Mouse (Mus musculus): ENCODE data around the gene Btbd18. TPM values are rescaled to one million over a fixed set of nuclear protein-coding genes. Genes with fewer than 3 reads are reported as not detected.
A peak's percentile ranks its signal among the peaks of the same experiment; 100 is the strongest.

Gene Btbd18
- total RNA-seq, 2 experiments from 2014 or later = not detected

DNA sequence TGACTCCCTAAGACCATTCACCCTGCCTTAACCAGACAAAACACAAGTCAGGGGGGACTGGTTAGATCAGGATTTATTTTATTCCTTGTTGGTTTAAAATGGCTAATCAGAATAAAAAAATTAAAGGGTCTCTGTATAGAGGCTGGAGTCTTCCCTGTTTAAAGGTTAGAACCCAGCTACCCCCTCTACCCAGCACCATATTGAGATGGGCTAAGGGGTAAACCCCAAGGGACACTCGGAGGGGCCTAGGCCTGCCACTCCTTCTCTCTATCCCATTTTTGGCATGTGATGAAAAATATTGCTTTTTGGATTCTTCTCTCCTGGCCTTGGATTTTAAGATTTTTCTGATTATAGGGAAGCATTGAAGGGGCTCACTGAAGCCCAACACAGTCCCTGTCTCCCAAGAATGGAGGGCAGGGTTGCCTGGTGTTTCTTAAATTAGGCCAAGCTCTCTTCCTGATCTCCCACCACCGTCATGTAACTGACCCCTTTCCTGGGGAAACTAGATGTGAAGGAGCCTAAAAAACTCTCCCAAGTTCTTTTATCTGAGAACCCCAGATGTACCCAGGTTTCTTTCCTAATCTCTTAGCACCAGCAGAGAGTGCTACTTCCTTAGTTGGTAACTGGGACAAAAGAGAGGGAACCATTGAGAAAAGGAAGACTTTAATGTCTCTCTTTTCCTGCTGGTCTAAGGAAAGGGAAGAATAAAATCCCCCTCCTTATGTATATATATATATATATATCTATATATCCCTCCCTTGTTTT is 29.4 kb downstream of the Btbd18 start:
- no peak for ATAC-seq (replicated peaks; ENCODE audit: low FRiP score, poor library complexity, severe bottlenecking)

DNA sequence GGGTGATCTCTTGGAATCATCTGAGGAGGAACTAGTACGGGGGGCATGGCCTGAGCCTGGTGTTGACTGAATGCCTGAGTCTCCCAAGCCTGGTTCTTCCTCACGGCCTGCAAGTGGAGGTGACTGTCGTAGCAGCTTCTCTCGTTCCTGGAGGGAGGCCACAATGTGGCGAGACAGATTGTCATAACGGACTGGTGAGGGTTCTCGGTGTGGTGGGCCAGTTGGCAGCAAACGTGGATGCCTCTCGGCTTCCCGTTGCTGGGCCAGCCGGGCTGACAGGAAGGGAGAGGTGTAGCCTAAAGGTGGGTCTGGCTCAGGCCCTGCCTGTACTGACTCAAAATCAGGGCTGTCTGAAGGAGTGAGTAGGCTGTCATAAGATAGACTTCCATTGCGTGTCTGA is 31.2 kb downstream of the Btbd18 start:
- no peak for ATAC-seq (replicated peaks; ENCODE audit: low FRiP score, poor library complexity, severe bottlenecking)

DNA sequence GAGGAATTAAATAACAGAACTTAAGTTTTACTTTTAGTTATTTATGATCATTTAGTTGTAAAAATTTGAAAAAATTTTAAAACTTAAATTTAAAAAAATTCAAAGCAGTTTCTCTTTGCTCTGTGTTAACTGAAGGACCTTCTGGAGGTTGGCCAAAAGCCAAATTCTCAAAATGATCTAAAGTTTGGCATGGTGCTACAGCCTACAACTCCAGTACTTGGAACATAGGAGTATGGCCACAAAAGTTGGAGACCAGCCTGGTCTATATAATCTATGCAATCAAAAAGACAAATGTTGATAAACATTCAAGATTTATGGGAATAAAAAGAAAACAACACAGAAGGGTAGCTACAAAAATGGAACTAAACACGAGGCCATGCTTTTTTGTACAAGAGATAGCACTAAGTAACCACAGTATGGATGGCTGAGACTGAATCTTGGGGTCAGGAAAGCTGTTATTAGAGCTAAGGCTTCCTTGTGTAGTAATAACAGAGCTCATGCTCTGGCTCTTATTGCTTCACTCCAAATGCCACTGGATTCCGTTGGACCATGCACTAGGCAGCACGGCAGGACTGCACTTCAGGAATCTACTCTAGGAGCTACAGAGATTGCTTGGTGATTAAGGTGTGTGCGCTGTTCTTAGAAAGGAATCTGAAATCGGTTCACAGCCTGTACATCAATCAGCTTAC is 36.3 kb downstream of the Btbd18 start:
- no peak for ATAC-seq (replicated peaks; ENCODE audit: low FRiP score, poor library complexity, severe bottlenecking)

DNA sequence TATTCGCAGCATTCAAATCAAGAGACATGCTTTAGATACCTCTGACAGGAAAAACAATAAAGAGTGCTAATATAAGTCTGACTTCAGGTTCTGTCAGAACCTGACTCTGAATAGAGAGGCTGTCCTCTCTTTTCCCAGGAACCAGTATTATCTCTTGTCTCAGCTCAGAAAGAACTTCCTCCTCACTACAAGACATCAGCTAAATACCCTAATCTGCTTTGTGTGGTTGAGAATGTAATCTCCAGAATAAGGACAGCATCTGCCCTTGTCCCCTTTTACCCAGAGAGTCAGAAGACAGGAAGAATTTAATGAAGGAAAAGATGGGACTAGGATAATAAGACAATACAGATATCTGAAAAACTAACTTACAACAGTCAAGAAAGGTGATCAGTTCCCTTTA is 44.6 kb downstream of the Btbd18 start:
- no peak for ATAC-seq (replicated peaks; ENCODE audit: low FRiP score, poor library complexity, severe bottlenecking)

DNA sequence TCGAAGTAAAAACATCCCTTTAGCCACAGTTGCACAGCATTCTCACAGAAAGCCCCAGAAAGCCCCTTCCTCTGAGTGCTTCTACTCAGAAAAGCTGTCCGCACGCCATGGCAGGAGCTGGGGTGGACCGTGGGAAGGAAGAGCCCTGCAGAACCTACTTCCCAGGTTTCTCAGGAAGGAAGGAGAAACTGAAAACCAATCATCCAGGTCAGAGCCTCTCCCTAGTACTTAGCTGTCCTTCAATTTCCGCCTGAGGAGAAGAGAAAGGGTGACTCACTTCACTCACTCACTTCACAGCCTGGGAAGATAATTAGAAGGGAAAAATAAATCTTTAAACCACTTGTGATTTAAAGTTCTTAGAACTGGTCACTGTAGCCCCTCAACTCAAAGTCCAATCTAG is 45.5 kb downstream of the Btbd18 start:
- no peak for ATAC-seq (replicated peaks; ENCODE audit: low FRiP score, poor library complexity, severe bottlenecking)

DNA sequence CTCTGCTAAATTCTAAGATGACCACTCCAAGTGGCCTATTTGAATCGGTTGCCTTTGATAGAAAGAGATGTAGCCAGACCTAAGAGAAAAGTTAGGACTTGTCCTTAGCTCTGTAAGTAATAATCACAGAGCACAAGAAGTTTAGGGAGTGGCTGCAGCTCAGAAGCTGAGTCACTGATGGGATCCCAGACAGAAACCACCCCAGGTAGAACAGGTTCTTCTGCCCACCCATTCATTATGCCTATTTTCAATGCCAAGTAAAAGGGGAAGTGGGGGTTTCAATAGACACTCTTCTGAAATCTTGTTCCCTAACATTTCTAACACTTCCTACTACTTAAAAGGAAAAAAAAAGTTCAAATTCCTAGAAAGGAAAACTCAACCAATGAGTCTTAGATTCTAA is 46.4 kb downstream of the Btbd18 start:
- peak; percentile 67 for ATAC-seq (replicated peaks; ENCODE audit: low FRiP score, poor library complexity, severe bottlenecking)

DNA sequence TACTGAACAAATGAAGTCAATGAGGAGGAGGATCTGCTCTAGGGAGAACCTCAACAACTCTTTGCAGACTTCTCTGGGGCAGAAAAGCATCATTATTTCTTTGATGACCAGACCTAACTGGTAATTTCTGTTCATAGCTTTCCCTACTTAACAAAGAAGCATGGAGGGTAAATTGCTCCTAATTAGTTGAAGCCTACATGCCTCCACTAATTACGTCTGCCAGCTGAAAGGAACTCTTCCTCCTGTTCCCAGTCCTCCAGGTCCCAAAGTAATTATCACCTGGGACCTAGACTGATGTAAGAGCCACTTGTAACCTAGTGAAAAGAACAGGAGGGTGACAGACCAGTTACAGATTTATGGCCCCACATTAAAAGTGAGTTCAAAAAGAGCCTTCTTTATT is 48.6 kb downstream of the Btbd18 start:
- no peak for ATAC-seq (replicated peaks; ENCODE audit: low FRiP score, poor library complexity, severe bottlenecking)

DNA sequence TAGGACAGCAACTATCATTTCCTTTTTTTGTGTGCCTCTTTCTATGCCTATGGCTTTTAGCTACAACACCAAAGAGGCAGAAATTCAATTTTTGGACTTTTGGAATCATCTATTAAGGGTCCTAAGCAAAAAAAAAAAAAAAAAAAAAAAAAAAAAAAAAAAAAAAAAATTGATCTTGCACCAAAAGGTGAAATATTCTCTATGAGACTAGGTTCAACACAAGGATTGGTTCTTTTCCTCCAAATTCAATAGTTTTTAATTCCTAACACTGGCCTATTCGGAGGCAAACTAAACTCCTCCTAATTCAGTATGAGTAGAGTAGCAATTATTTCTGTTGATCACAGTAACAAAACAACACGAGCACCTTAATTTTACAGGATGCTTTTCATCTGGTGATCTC is 53.0 kb downstream of the Btbd18 start:
- no peak for ATAC-seq (replicated peaks; ENCODE audit: low FRiP score, poor library complexity, severe bottlenecking)

DNA sequence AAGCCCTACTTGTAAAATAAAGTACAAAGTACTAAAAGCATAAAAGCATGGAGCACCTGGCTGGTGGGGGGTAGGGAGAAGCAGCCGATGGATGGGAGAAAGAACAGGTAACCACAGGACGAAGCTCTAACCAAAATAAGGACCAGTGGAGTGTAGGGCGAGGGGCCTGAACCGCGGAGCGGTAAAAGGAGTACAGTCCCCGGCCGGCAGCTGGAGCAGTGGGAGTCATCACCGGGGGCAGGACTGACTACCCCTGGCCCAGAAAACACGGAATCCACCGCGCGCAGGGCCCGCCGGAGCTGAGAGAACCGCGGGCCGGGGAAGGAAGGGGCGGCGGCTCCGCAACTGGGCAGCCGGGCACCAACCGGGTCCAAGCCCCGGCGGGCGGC is 55.5 kb downstream of the Btbd18 start:
- ATAC-seq (replicated peaks; ENCODE audit: low FRiP score, poor library complexity, severe bottlenecking) = 0 out of 2 replicates have a peak, but pooled peaks have one; percentile 8

DNA sequence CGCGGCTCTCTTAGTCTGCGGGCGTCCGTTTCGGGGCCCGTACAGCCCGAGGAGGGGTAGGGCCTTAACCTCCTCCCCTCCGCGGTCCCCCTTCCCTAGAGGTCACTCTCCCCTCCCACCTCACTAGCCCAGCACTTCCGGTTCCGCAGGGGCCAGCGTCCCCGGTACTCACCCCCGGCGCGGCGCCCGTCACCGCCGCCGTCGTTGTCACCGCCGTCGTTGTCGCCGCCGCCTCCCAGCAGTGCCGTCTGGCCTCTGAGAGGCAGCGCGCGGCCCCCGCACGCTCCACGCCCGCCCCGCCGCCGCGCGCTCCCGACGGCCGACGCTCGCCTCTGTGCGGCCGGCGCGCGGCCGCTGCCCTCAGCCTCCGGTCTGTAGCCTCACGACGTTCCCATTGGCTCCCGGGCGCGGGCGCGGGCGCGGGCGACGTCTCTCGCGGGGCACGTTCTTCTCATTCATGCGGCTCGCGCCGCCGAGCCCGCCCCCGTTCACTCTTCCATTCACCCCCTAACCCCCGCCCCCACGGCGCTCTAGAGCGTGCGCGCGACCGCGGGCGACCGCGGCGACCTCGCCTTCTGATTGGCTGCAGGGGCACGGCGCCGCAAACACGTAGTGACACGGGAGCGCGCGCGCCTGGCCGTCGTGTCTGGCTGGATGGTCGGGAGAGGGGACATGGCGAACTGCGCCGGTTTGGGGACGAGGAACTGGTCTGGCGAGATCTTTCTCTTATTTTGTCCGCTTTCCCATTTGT is 56.1 kb downstream of the Btbd18 start, which contains the start of gene Zdhhc5:
Gene Zdhhc5 (minus strand): TSS at position 370 of the 751 bp plus-strand sequence.
- ATAC-seq (replicated peaks; ENCODE audit: low FRiP score, poor library complexity, severe bottlenecking) = peak; percentile 84

DNA sequence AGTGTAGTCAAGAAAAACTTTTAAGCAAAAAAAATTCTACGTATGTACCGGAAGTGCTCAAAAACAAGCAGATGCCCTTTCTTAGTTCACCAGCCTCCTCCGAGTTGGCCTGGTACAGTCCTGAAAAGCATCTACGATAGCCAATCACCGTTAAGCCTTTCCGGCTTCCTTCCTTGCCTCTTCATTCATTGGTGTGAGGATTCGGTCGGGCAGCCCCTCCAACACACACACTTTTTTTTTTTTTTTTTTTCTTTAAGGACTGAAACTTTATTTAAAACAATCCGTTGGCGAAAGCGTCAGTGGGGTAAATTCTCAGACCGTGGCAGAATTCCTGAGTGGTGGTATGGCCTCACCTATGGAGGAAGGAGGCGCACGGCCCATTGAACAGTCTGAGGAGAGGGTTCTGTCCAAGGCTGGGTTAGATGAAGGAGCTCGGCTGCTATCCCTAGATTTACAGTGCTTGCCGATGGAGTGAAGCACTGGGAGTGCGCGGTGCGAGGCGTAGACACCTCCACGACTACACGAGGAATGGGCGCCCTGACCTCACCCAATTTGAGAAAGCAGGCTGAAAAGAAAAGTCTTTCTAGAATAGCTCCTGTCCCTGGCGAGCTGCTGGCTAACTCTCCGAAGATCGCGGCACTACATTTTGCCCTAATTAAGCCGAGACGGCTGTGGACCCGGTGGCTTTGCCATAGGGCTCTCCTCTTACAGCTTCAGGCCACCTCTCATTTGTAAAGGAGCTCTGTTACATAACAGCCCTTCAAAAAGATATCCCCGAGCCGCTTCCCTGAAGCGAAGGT is 56.9 kb downstream of the Btbd18 start:
- ATAC-seq (replicated peaks; ENCODE audit: low FRiP score, poor library complexity, severe bottlenecking) = peak; percentile 88

DNA sequence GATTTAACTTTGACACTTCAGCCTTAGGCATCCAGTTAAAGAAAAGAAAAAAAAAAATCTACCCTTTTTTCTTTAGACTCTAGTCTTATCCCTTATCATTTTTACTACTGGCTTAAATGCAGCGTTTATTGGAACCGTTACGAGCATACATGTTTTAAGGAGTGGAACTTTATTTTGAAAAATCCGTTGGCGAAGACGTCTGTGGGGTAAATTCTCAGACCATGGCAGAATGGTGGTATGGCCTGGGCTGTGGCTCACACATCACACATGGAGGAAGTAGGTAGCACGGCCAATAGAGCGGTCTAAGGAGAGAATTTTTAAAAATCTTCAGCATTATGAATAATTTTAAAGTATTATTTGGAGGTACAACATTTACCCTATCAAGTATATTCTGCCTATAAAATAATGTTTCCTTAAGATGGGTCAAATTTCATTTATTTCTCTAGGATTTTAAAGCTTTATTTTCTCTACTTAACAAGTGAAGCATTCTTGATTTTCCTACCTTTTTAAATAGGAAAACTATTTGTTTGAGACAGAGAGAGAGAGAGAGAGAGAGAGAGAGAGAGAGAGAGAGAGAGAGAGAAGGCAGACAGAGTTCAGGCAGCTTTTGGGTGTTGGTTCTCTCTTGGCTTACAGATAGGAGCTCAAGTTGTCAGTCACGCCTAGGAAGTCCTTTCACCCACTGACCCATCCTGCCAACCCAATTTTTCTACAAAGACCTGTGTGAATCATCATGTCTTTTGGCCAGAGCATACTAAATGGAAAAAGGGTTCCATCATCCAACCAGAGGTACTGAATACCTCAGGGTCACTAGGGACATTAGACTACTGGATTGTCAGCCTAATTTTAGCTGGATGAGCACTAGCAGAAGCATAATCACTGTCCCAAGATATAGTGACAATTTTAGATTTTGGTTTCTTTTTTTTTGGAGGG is 57.8 kb downstream of the Btbd18 start:
- peak; percentile 48 for ATAC-seq (replicated peaks; ENCODE audit: low FRiP score, poor library complexity, severe bottlenecking)

DNA sequence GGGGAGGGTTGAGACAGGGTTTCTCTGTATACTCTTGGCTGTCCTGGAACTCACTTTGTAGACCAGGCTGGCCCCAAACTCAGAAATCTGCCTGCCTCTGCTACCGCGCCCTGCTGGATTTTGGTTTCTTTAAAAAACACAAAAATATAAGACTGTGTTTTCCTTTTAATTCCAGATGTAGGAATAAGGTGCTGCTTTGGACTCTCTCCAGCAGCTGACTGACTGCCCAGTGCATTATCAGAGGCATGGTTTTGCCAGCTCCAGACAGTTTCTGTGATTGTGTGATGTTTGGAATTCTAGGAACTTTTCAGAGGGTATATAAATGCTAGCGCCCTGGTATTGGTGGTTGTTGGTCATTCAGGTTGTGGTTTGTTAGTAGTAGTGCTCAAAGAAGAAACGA is 58.5 kb downstream of the Btbd18 start:
- ATAC-seq (replicated peaks; ENCODE audit: low FRiP score, poor library complexity, severe bottlenecking) = no peak

Other genes starting within 250 kb of the Btbd18 start
- 5.4 and 9.2 TPM in 2 replicates for gene Calcrl, start 233.7 kb upstream of the Btbd18 start, total RNA-seq (2015; ENCODE audit: low replicate concordance)
- 9.4 and 21.5 TPM in 2 replicates for gene Calcrl, start 233.7 kb upstream of the Btbd18 start, total RNA-seq (2017; ENCODE audit: low replicate concordance)
- gene Tfpi, start 182.3 kb upstream of the Btbd18 start, total RNA-seq (2015; ENCODE audit: low replicate concordance) = 7.1 and 14.4 TPM in 2 replicates
- gene Tfpi, start 182.3 kb upstream of the Btbd18 start, total RNA-seq (2017; ENCODE audit: low replicate concordance) = 2.4 and 2.9 TPM in 2 replicates
- gene Ctnnd1, start 8.3 kb upstream of the Btbd18 start, total RNA-seq (2015; ENCODE audit: low replicate concordance) = 11.2 and 15.1 TPM in 2 replicates
- gene Ctnnd1, start 8.3 kb upstream of the Btbd18 start, total RNA-seq (2017; ENCODE audit: low replicate concordance) = 7.0 and 18.7 TPM in 2 replicates
- gene Selenoh, start 11.7 kb downstream of the Btbd18 start, total RNA-seq (2015; ENCODE audit: low replicate concordance) = 59.8 and 66.2 TPM in 2 replicates
- gene Selenoh, start 11.7 kb downstream of the Btbd18 start, total RNA-seq (2017; ENCODE audit: low replicate concordance) = 21.6 and 28.2 TPM in 2 replicates
- not detected in 2 replicates for gene Gm28635, start 19.0 kb downstream of the Btbd18 start, total RNA-seq (2015; ENCODE audit: low replicate concordance)
- gene Gm28635, start 19.0 kb downstream of the Btbd18 start, total RNA-seq (2017; ENCODE audit: low replicate concordance) = 1.1 TPM in 1 of 2 replicates, not detected in the other
- 29.3 and 36.0 TPM in 2 replicates for gene Med19, start 19.3 kb downstream of the Btbd18 start, total RNA-seq (2015; ENCODE audit: low replicate concordance)
- gene Med19, start 19.3 kb downstream of the Btbd18 start, total RNA-seq (2017; ENCODE audit: low replicate concordance) = 42.9 and 47.5 TPM in 2 replicates
- 52.4 and 74.6 TPM in 2 replicates for gene Tmx2, start 20.1 kb downstream of the Btbd18 start, total RNA-seq (2015; ENCODE audit: low replicate concordance)
- 42.6 and 43.2 TPM in 2 replicates for gene Tmx2, start 20.1 kb downstream of the Btbd18 start, total RNA-seq (2017; ENCODE audit: low replicate concordance)
- gene Zdhhc5, start 56.1 kb downstream of the Btbd18 start, total RNA-seq (2015; ENCODE audit: low replicate concordance) = 67.0 and 77.5 TPM in 2 replicates
- 83.7 and 85.0 TPM in 2 replicates for gene Zdhhc5, start 56.1 kb downstream of the Btbd18 start, total RNA-seq (2017; ENCODE audit: low replicate concordance)
- gene Clp1, start 68.3 kb downstream of the Btbd18 start, total RNA-seq (2015; ENCODE audit: low replicate concordance) = 67.4 and 70.0 TPM in 2 replicates
- gene Clp1, start 68.3 kb downstream of the Btbd18 start, total RNA-seq (2017; ENCODE audit: low replicate concordance) = 26.2 and 54.4 TPM in 2 replicates
- 377 and 399 TPM in 2 replicates for gene Ypel4, start 75.0 kb downstream of the Btbd18 start, total RNA-seq (2015; ENCODE audit: low replicate concordance)
- 327 and 382 TPM in 2 replicates for gene Ypel4, start 75.0 kb downstream of the Btbd18 start, total RNA-seq (2017; ENCODE audit: low replicate concordance)
- not detected in 2 replicates for gene Gm19426, start 84.6 kb downstream of the Btbd18 start, total RNA-seq (2015; ENCODE audit: low replicate concordance)
- gene Gm19426, start 84.6 kb downstream of the Btbd18 start, total RNA-seq (2017; ENCODE audit: low replicate concordance) = not detected in 2 replicates
- 0.72 and 12.6 TPM in 2 replicates for gene Serping1, start 116.4 kb downstream of the Btbd18 start, total RNA-seq (2015; ENCODE audit: low replicate concordance)
- 1.8 and 3.8 TPM in 2 replicates for gene Serping1, start 116.4 kb downstream of the Btbd18 start, total RNA-seq (2017; ENCODE audit: low replicate concordance)
- 424 and 462 TPM in 2 replicates for gene Ube2l6, start 139.7 kb downstream of the Btbd18 start, total RNA-seq (2015; ENCODE audit: low replicate concordance)
- 282 and 312 TPM in 2 replicates for gene Ube2l6, start 139.7 kb downstream of the Btbd18 start, total RNA-seq (2017; ENCODE audit: low replicate concordance)
- not detected in 2 replicates for gene Smtnl1, start 163.6 kb downstream of the Btbd18 start, total RNA-seq (2015; ENCODE audit: low replicate concordance)
- gene Smtnl1, start 163.6 kb downstream of the Btbd18 start, total RNA-seq (2017; ENCODE audit: low replicate concordance) = not detected in 2 replicates
- gene Timm10, start 167.9 kb downstream of the Btbd18 start, total RNA-seq (2015; ENCODE audit: low replicate concordance) = 16.8 and 17.3 TPM in 2 replicates
- 6.5 TPM in 1 of 2 replicates, not detected in the other for gene Timm10, start 167.9 kb downstream of the Btbd18 start, total RNA-seq (2017; ENCODE audit: low replicate concordance)
- 716 and 794 TPM in 2 replicates for gene Slc43a1, start 179.8 kb downstream of the Btbd18 start, total RNA-seq (2015; ENCODE audit: low replicate concordance)
- 395 and 487 TPM in 2 replicates for gene Slc43a1, start 179.8 kb downstream of the Btbd18 start, total RNA-seq (2017; ENCODE audit: low replicate concordance)
- not detected in 2 replicates for gene Rtn4rl2, start 227.6 kb downstream of the Btbd18 start, total RNA-seq (2015; ENCODE audit: low replicate concordance)
- not detected in 2 replicates for gene Rtn4rl2, start 227.6 kb downstream of the Btbd18 start, total RNA-seq (2017; ENCODE audit: low replicate concordance)